Mouse (Mus musculus): ENCODE results near the gene Ptger1.

DNA sequence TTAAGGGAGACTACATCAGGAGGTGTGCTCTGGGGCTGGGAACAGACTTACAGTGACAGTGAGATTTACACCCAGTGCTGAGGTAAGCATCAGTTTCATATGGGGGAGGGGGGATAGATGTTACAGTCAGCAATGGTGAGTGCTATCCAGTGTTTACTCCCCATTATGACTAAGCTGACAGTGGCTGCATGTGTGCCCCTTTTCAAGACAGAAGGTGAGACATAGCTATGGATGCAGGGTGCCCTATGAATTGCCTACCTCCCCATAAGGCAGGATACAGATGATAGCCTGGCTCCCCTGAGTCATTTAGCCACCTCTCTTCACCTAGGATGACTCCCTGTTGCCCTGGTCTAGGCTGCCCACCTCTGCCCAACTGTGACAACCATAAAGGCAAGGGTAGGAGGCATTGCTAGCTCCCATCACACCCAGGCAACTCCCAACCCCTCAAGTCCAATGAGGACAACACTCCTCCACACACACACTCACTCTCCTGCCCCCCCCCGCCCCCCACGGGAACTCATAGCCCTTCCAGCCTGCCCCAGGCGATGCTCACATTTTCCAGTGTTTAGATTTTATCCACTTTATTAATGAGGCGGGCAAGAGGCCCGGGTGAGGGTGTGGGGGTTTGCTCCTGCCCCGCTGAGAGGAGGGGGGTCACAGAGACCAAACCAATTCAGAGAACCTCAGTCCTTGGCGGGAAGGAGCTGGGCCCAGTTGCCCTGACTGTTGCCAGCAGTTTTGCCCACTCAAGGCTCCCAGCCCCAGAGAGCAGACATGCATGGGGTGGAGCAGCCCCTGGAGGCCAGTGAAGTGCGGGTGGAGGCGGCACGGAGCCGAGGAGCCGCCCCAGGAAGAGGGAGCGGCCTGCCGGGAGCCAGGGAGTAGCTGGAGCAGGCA lies at the start of gene Ptger1:
- no peak for TF ChIP-seq CTCF (IDR thresholded peaks at IDR 0.05; ENCODE audit: control insufficient read depth, insufficient read depth, low read length)
- TF ChIP-seq POLR2A (IDR thresholded peaks at IDR 0.05; ENCODE audit: borderline replicate concordance, control insufficient read depth, low read depth, low read length), result no peak

Measured in bone marrow, adult 2 months (tissue).